Mouse (Mus musculus): ENCODE data around the gene Stx1b. TPM values are rescaled to one million over a fixed set of nuclear protein-coding genes. Genes with fewer than 3 reads are reported as not detected.

Stx1b gene
- polyA plus RNA-seq, 1 experiment from 2014 or later = 1.8 TPM

GRCm38 (mm10) chr7:127799738-127800137, 24.6 kb downstream of the Stx1b start:
- no peak overlapping the region for H3K4me3 ChIP-seq (ENCODE audit: low read depth, low read length)
- H3K9ac ChIP-seq (ENCODE audit: low read depth, low read length) = no peak overlapping the region
- no peak for ATAC-seq (replicated peaks; ENCODE audit: insufficient number of reproducible peaks, low FRiP score, low TSS enrichment)
- no peak overlapping the region for H3K4me2 ChIP-seq
- peaks cover 3% of the 10 kb centered on the region; the same call in 1 of the 2 replicates for H3K4me1 ChIP-seq (ENCODE audit: control insufficient read depth, insufficient read depth, low read length)
- peaks cover 36% of the 10 kb centered on the region for H3K36me3 ChIP-seq (ENCODE audit: control insufficient read depth, insufficient read depth, low read length)
- 95% methylated on average over 1 of the region's 1 CpGs for WGBS (ENCODE audit: insufficient replicate concordance)
- no peaks in the 10 kb centered on the region for H3K27me3 ChIP-seq (ENCODE audit: control insufficient read depth, insufficient read depth, low read length)
- H3K9me3 ChIP-seq (replicated peaks; ENCODE audit: control insufficient read depth, low read length) = no peaks in the 10 kb centered on the region
- no peak overlapping the region for H3K27ac ChIP-seq (ENCODE audit: low read depth, low read length)

- H3K4me3 ChIP-seq (ENCODE audit: low read depth, low read length) = no peak overlapping the region
- ATAC-seq (replicated peaks; ENCODE audit: insufficient number of reproducible peaks, low FRiP score, low TSS enrichment) = no peak
- H3K27me3 ChIP-seq (ENCODE audit: control insufficient read depth, insufficient read depth, low read length) = no peaks in the 10 kb centered on the region
- no peak overlapping the region for H3K27ac ChIP-seq (ENCODE audit: low read depth, low read length)
- no peak overlapping the region for H3K4me2 ChIP-seq
- WGBS (ENCODE audit: insufficient replicate concordance) = 91% methylated on average over 13 of the region's 13 CpGs
- H3K36me3 ChIP-seq (ENCODE audit: control insufficient read depth, insufficient read depth, low read length) = peaks cover 36% of the 10 kb centered on the region
- peaks cover 3% of the 10 kb centered on the region; the same call in 1 of the 2 replicates for H3K4me1 ChIP-seq (ENCODE audit: control insufficient read depth, insufficient read depth, low read length)
- no peaks in the 10 kb centered on the region for H3K9me3 ChIP-seq (replicated peaks; ENCODE audit: control insufficient read depth, low read length)
- no peak overlapping the region for H3K9ac ChIP-seq (ENCODE audit: low read depth, low read length)
Observed at GRCm38 (mm10) chr7:127799211-127799610, 25.1 kb downstream of the Stx1b start.

GRCm38 (mm10) chr7:127798591-127798990, 25.8 kb downstream of the Stx1b start:
- 87% methylated on average over 4 of the region's 4 CpGs for WGBS (ENCODE audit: insufficient replicate concordance)
- no peaks in the 10 kb centered on the region for H3K27me3 ChIP-seq (ENCODE audit: control insufficient read depth, insufficient read depth, low read length)
- no peak overlapping the region for H3K4me2 ChIP-seq
- no peak overlapping the region for H3K9ac ChIP-seq (ENCODE audit: low read depth, low read length)
- H3K36me3 ChIP-seq (ENCODE audit: control insufficient read depth, insufficient read depth, low read length) = peaks cover 37% of the 10 kb centered on the region
- H3K9me3 ChIP-seq (replicated peaks; ENCODE audit: control insufficient read depth, low read length) = no peaks in the 10 kb centered on the region
- H3K4me1 ChIP-seq (ENCODE audit: control insufficient read depth, insufficient read depth, low read length) = peaks cover 3% of the 10 kb centered on the region; the same call in 1 of the 2 replicates
- H3K4me3 ChIP-seq (ENCODE audit: low read depth, low read length) = no peak overlapping the region
- ATAC-seq (replicated peaks; ENCODE audit: insufficient number of reproducible peaks, low FRiP score, low TSS enrichment) = no peak
- H3K27ac ChIP-seq (ENCODE audit: low read depth, low read length) = no peak overlapping the region

- Histone ChIP-seq H3K4me2 (no peak overlapping the region), H3K9me3 (replicated peaks; ENCODE audit: control insufficient read depth, low read length) (no peaks in the 10 kb centered on the region), H3K27ac (ENCODE audit: low read depth, low read length) (no peak overlapping the region), H3K27me3 (ENCODE audit: control insufficient read depth, insufficient read depth, low read length) (no peaks in the 10 kb centered on the region), H3K4me3 (ENCODE audit: low read depth, low read length) (no peak overlapping the region), H3K36me3 (ENCODE audit: control insufficient read depth, insufficient read depth, low read length) (peaks cover 35% of the 10 kb centered on the region), H3K4me1 (ENCODE audit: control insufficient read depth, insufficient read depth, low read length) (peaks cover 3% of the 10 kb centered on the region; the same call in 1 of the 2 replicates), H3K9ac (ENCODE audit: low read depth, low read length) (no peak overlapping the region)
- no peak for ATAC-seq (replicated peaks; ENCODE audit: insufficient number of reproducible peaks, low FRiP score, low TSS enrichment)
- WGBS (ENCODE audit: insufficient replicate concordance) = 90% methylated on average over 23 of the region's 23 CpGs
Observed at GRCm38 (mm10) chr7:127797076-127797845, 27.1 kb downstream of the Stx1b start.

- Histone ChIP-seq H3K4me2 (no peak within 1 kb of the TSS), H3K27me3 (ENCODE audit: control insufficient read depth, insufficient read depth, low read length) (no peaks in the 10 kb centered on the region), H3K9me3 (replicated peaks; ENCODE audit: control insufficient read depth, low read length) (no peaks in the 10 kb centered on the region), H3K9ac (ENCODE audit: low read depth, low read length) (no peak within 1 kb of the TSS), H3K36me3 (ENCODE audit: control insufficient read depth, insufficient read depth, low read length) (peaks cover 43% of the 10 kb centered on the region), H3K4me1 (ENCODE audit: control insufficient read depth, insufficient read depth, low read length) (no peaks in the 10 kb centered on the region), H3K27ac (ENCODE audit: low read depth, low read length) (no peak within 1 kb of the TSS), H3K4me3 (ENCODE audit: low read depth, low read length) (no peak within 1 kb of the TSS)
- over 99% methylated on average over 7 of the region's 7 CpGs for WGBS (ENCODE audit: insufficient replicate concordance)
- ATAC-seq (replicated peaks; ENCODE audit: insufficient number of reproducible peaks, low FRiP score, low TSS enrichment) = no peak
Observed at GRCm38 (mm10) chr7:127785308-127785707, 39.0 kb downstream of the Stx1b start, which contains the start of gene Gm49388. Gene Gm49388, plus strand, starts transcription at chr7:127785608.

GRCm38 (mm10) chr7:127778350-127778749, 46.0 kb downstream of the Stx1b start:
- 69% methylated on average over 4 of the region's 4 CpGs for WGBS (ENCODE audit: insufficient replicate concordance)
- ATAC-seq (replicated peaks; ENCODE audit: insufficient number of reproducible peaks, low FRiP score, low TSS enrichment) = no peak

GRCm38 (mm10) chr7:127777474-127778266, 46.7 kb downstream of the Stx1b start:
- Histone ChIP-seq H3K4me3 (ENCODE audit: low read depth, low read length) (peak overlapping the region; percentile 93), H3K36me3 (ENCODE audit: control insufficient read depth, insufficient read depth, low read length) (peaks cover 14% of the 10 kb centered on the region), H3K9me3 (replicated peaks; ENCODE audit: control insufficient read depth, low read length) (no peaks in the 10 kb centered on the region), H3K27ac (ENCODE audit: low read depth, low read length) (peak overlapping the region; percentile 99), H3K27me3 (ENCODE audit: control insufficient read depth, insufficient read depth, low read length) (no peaks in the 10 kb centered on the region), H3K4me2 (peak overlapping the region; percentile 84), H3K4me1 (ENCODE audit: control insufficient read depth, insufficient read depth, low read length) (0 out of 2 replicates have a peak, but pooled peaks cover 11% of the 10 kb centered on the region), H3K9ac (ENCODE audit: low read depth, low read length) (peak overlapping the region; percentile 88)
- 3% methylated on average over 53 of the region's 66 CpGs for WGBS (ENCODE audit: insufficient replicate concordance)
- peak; percentile 58 for ATAC-seq (replicated peaks; ENCODE audit: insufficient number of reproducible peaks, low FRiP score, low TSS enrichment)

More at GRCm38 (mm10) chr7:127778350-127778749, 46.0 kb downstream of the Stx1b start:
- Histone ChIP-seq H3K9me3 (replicated peaks; ENCODE audit: control insufficient read depth, low read length) (no peaks in the 10 kb centered on the region), H3K36me3 (ENCODE audit: control insufficient read depth, insufficient read depth, low read length) (peaks cover 15% of the 10 kb centered on the region), H3K4me3 (ENCODE audit: low read depth, low read length) (peak overlapping the region; percentile 93), H3K9ac (ENCODE audit: low read depth, low read length) (peak overlapping the region; percentile 88), H3K27ac (ENCODE audit: low read depth, low read length) (no peak overlapping the region), H3K4me1 (ENCODE audit: control insufficient read depth, insufficient read depth, low read length) (0 out of 2 replicates have a peak, but pooled peaks cover 11% of the 10 kb centered on the region), H3K27me3 (ENCODE audit: control insufficient read depth, insufficient read depth, low read length) (no peaks in the 10 kb centered on the region), H3K4me2 (peak overlapping the region; percentile 84)

- Histone ChIP-seq H3K9ac (ENCODE audit: low read depth, low read length) (peak overlapping the region; percentile 88), H3K4me3 (ENCODE audit: low read depth, low read length) (peak overlapping the region; percentile 93), H3K36me3 (ENCODE audit: control insufficient read depth, insufficient read depth, low read length) (peaks cover 12% of the 10 kb centered on the region), H3K9me3 (replicated peaks; ENCODE audit: control insufficient read depth, low read length) (no peaks in the 10 kb centered on the region), H3K4me1 (ENCODE audit: control insufficient read depth, insufficient read depth, low read length) (0 out of 2 replicates have a peak, but pooled peaks cover 11% of the 10 kb centered on the region), H3K27me3 (ENCODE audit: control insufficient read depth, insufficient read depth, low read length) (no peaks in the 10 kb centered on the region), H3K4me2 (peak overlapping the region; percentile 84), H3K27ac (ENCODE audit: low read depth, low read length) (peak overlapping the region; percentile 99)
- peak; percentile 88 for ATAC-seq (replicated peaks; ENCODE audit: insufficient number of reproducible peaks, low FRiP score, low TSS enrichment)
- WGBS (ENCODE audit: insufficient replicate concordance) = under 1% methylated on average over 68 of the region's 70 CpGs
Observed at GRCm38 (mm10) chr7:127776878-127777473, 47.4 kb downstream of the Stx1b start.
